Mouse (Mus musculus) liver, embryonic 13.5 days (tissue): Measurements from ENCODE around the gene Gsx2. TPM values are rescaled to one million over a fixed set of nuclear protein-coding genes. Genes with fewer than 3 reads are reported as not detected.

ENCODE experiments used
- ATAC-seq: fragments of 200-750 bp; cut with Nextera tagmentation; 2 replicates; pipeline ENCODE4 v1.8.0; 2017; ENCODE audit warnings: low read depth, mild to moderate bottlenecking, moderate number of reproducible peaks, moderate library complexity
- DNase-seq: peaks from one replicate; pipeline ENCODE4 v3.0.0; 2022
- H3K27ac ChIP-seq: fragments of 300-500 bp; sonication (generic); 2 replicates; pipeline ENCODE4 v1.5.1; 2015; ENCODE audit warnings: moderate library complexity, mild to moderate bottlenecking, inconsistent platforms
- H3K27me3 ChIP-seq: fragments of 300-500 bp; sonication (generic); 2 replicates; pipeline ENCODE4 v1.6.1; 2015; ENCODE audit warnings: mild to moderate bottlenecking, inconsistent platforms
- H3K36me3 ChIP-seq: fragments of 300-500 bp; sonication (generic); 2 replicates; pipeline ENCODE4 v1.6.1; 2015; ENCODE audit warnings: mild to moderate bottlenecking, inconsistent platforms
- H3K4me1 ChIP-seq: fragments of 300-500 bp; sonication (generic); replicated peaks from 2 replicates; pipeline ENCODE4 v1.6.1; 2015; ENCODE audit warnings: inconsistent platforms
- H3K4me2 ChIP-seq: fragments of 300-500 bp; sonication (generic); 2 replicates; pipeline ENCODE4 v1.6.1; 2015; ENCODE audit warnings: inconsistent platforms, mild to moderate bottlenecking, moderate library complexity
- H3K4me3 ChIP-seq: fragments of 300-500 bp; sonication (generic); replicated peaks from 2 replicates; pipeline ENCODE4 v1.5.1; 2015; ENCODE audit warnings: mild to moderate bottlenecking, inconsistent platforms
- H3K9ac ChIP-seq: fragments of 300-500 bp; sonication (generic); 2 replicates; pipeline ENCODE4 v1.6.1; 2015; ENCODE audit warnings: mild to moderate bottlenecking, inconsistent platforms
- H3K9me3 ChIP-seq: fragments of 300-500 bp; sonication (generic); replicated peaks from 2 replicates; pipeline ENCODE4 v1.6.1; 2016; ENCODE audit warnings: inconsistent platforms
- WGBS: fragments of 180-500 bp; shearing (Covaris S2); methylation state at CpG from one replicate; pipeline ENCODE4 v1.1.7; 2015; ENCODE audit not compliant: insufficient replicate concordance; 5-methylcytosine and 5-hydroxymethylcytosine counted together
- polyA plus RNA-seq: library from polyadenylated mRNA; unstranded; fragments of >200 nt; fragmentation: Nextera tagmentation; extraction: Ambion mirVana; gene quantifications from 2 replicates; pipeline ENCODE4 v1.2.1, GENCODE M21; 2015

Gene Gsx2
- polyA plus RNA-seq, 1 experiment from 2014 or later = not detected

- no peak for DNase-seq
Observed at GRCm38 (mm10) chr5:75118840-75119239, 43.4 kb downstream of the Gsx2 start.

GRCm38 (mm10) chr5:75121646-75122045 is 46.2 kb downstream of the Gsx2 start:
- 39% methylated on average over 5 of the region's 5 CpGs for WGBS
- Histone ChIP-seq H3K9me3 (no peaks in the 10 kb centered on the region), H3K4me2 (no peak overlapping the region), H3K36me3 (no peaks in the 10 kb centered on the region), H3K27me3 (0 out of 2 replicates have a peak, but pooled peaks cover 4% of the 10 kb centered on the region), H3K4me1 (no peaks in the 10 kb centered on the region), H3K4me3 (no peak overlapping the region), H3K27ac (no peak overlapping the region), H3K9ac (no peak overlapping the region)
- DNase-seq (no peak), ATAC-seq (no peak)

More at GRCm38 (mm10) chr5:75118840-75119239, 43.4 kb downstream of the Gsx2 start:
- no peak overlapping the region for H3K9ac ChIP-seq
- no peak overlapping the region for H3K27ac ChIP-seq
- 56% methylated on average over 7 of the region's 7 CpGs for WGBS
- 0 out of 2 replicates have a peak, but pooled peaks cover 4% of the 10 kb centered on the region for H3K27me3 ChIP-seq
- H3K4me2 ChIP-seq = no peak overlapping the region
- no peaks in the 10 kb centered on the region for H3K36me3 ChIP-seq
- H3K9me3 ChIP-seq = no peaks in the 10 kb centered on the region
- no peak overlapping the region for H3K4me3 ChIP-seq
- no peak for ATAC-seq
- no peaks in the 10 kb centered on the region for H3K4me1 ChIP-seq

Other genes with a start within 250 kb of the Gsx2 start
- 17.8 and 17.9 TPM in 2 replicates for gene Chic2, start 30.8 kb upstream of the Gsx2 start, polyA plus RNA-seq
- gene Pdgfra, start 76.7 kb downstream of the Gsx2 start, polyA plus RNA-seq = 2.6 and 3.3 TPM in 2 replicates